Mouse (Mus musculus) adrenal gland, adult 18-20 months (tissue): ENCODE measurements at regions not wholly inside any gene's neighbourhood (a gene's known extent, or its start where the extent isn't known, plus 50 kb on each side); places are given as distances from the start of the nearest gene placed in this dataset.

ENCODE experiments used
- DNase-seq, 2 experiments: peaks; one replicate each; pipeline ENCODE4 v3.0.0; 2021 to 2022; ENCODE audit warnings: low spot score in 2 of 2
- microRNA-seq, 2 experiments: library from miRNA; unstranded; fragments of <30 nt; microRNA quantifications; one replicate each; pipeline ENCODE4 v1.2.0; 2021; ENCODE audit warnings: borderline number of aligned reads in 2 of 2

GRCm38 (mm10) chr4:152674140-152674539, 196.5 kb upstream of the Kcnab2 start:
- DNase-seq: no peak

DNA sequence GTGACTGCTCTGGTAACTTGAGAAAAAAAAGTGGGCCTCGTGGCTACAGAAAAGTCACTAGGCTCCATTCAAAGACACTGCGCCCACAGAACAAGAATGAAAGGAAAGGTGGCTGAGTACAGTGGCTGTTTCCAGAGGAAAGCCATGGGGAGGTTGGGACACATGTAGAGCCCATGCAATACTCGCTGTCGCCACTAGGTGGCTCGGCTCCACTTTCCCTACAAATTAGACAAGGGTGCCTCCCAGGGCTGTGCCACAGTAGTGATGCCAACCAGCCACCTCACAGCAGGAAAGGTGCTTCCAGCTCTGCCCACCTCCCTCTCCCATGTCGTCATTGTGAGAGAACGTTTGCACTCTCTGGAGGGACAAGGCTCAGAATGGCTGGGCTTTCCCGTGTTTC, 185.8 kb upstream of the Kcnab2 start:
- peak; percentile 23 to 35 for DNase-seq

DNA sequence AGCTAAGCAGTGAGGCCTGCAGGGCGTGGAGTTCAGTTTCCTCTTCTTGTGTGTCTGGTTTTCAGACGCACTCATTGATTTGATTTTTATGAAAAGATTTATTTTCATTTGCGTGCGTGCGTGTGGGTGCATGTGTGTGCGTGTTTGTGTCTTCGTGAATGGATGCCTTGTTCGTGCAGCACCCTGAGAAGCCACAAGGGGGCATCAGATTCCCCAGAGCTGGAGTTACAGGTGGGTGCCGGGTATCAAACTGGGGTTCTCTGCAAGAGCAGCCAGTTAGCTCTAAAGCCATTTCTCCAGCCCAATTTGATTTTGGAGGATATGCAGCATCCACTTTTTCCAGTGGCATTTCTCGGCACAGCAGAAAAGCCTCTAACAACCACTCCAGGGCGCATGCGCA, 185.4 kb upstream of the Kcnab2 start:
- no peak for DNase-seq

DNA sequence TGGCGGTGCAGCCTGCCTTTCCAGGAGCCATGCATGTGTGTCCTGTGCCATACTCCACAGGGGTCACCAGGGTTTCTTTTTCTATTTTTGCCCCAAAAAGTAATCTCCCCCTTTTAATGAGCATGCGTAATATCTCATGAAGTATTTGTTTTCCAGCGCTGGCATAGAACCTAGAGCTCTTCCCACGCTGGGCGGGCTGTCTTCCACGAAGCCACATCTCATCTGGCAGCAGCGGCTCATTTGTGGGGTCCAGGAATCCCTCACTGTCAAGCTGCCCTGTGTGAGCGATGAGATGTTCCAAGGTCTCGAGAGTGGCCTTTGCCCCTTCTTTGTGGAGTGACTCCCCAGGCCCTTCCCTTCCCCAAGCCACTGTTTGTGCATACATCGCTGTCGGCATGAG, 184.8 kb upstream of the Kcnab2 start:
- DNase-seq: no peak

DNA sequence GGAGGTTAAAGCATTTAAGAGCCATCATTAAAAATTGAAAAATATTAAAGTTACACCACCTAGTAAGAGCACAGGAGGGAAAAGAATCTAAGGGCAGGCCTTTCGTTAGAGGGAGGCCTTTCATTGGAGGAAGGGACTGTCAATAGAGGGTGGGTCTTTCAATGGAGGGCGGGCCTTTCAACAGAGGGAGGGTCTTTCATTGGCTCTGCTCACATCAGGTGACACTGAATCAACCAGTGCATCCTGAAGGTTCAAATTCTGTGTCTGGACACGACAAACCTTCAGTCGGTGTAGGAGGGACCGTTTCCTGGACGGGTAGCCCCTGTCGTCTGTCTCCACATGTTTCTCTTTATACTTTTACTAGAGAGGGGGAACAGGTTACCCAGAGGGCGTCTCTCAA, 172.5 kb upstream of the Kcnab2 start:
- no peak for DNase-seq

DNA sequence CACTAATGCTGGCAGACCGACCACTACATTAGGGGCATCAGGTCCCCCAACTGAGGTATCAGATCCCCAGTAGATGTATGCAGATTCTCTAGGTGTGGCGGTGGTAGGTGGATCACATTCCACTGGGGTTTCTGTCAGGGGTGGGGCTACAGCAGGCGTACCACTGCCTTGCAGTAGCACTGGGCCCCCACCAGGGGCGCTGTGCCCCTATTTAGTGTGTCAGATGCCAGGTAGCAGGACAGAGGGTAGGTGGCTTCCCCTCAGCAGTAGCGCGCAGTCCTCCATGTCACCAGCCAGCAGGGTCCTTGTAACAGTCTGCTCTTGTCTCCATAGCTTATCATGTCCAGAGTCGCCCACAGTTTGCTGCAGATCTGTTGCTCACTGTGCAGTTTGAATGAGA, 169.9 kb upstream of the Kcnab2 start:
- peak in 1 of 2 experiments; percentile 30 for DNase-seq

DNA sequence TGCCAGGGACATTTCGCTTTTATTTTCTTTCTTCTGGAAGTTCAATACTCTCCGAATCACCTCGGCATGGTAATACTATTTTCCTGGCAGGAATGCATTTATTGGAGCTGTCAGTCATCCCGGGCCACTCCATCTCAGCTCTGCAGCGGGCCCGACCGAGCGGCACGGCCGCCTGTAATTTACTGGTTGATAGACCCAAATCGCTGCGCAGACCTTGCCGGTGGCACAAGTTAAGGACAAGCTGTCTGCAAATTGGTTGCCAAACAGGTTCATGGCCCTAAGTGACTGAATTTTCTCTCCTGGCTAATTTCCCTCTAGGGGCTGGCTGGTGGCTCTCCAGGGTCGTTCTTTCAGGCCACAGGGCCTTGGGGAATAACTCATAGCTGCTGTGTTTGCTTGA, 169.4 kb upstream of the Kcnab2 start:
- no peak for DNase-seq

DNA sequence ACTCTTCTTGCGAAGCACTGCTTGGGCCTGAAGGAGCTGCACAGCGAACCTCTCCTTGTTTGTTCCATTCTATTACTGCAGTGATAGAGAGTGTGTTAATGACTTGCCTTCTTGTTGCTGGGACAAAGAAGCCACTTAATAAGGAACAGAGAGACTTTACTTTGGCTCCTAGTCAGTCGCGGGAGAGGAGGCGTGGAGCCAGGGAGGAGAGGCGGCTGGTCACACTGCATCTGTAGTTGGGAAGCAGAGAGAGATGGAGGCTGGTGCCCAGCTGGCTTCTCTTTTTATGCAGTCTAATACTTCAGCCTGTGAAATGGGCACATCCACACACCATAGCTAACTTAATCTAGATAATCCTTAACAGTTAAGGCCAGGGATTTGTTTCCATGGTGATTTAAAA, 159.4 kb upstream of the Kcnab2 start:
- DNase-seq: no peak

GRCm38 (mm10) chr4:152633896-152634295, 156.2 kb upstream of the Kcnab2 start:
- no peak for DNase-seq

DNA sequence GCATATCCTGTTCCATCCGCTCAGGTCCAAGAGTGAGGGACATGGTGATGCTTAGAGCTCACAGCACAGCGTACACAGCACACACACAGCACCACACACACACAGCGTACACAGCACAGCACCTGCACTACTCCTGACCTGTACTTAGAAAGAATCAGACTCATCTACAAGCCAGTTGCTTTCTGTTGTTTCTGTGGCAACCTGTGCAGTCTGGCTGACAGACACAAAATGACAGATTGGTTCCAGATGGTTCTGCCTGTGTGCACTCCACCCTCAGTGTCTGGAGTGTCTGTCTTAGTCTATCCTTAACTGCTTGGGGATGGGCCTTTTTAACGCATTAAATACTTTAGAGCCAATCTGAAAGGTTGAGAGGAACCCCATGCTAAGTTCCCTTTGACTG, 150.4 kb upstream of the Kcnab2 start:
- DNase-seq: no peak

DNA sequence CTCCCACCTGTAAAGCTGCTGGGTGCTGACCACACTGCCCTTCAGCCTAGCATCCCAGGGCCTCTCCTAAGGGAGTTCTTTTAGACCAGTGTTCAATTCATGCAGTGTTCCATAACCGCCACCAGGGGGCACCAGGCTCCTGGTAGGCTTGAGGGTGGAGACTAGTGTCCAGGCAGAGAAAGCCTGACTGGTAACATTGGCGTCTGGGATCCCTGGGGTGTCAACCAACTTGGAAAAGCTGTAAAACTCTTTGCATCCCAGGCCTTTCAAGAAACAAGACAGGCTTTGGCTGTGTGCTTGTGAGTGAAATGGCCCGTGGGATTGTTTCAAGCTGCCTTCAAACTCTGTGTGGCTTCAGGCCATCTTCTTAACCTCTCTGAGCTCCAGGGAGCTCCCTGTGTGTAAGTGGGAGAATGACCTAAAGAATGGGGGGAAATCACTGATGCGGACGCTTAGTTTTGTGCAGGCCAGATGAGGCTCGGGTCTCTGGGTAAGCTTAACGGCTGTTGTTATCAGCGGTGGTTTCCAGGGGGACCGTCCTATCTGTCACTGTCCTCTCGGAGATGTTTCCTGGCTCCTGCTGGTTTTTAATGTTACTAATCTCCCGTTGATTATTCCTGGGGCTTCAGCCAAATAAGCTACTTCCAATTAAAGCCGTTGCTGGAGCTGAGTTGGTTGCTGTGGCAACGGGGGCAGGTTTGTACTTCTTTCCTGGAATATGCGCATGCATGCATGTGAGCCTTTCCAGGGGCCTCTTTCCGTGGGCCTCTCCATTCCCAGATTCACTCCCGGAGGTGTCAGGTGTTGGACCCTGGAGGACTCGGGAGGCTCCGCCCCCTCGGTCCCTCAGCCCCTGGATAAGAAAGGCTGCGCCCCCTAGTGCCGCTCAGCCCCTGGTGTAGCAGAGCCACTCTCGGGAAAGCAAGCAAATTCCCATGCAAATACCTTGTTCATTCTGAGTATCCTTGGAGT, 147.6 kb upstream of the Kcnab2 start:
- DNase-seq: peak; percentile 53 to 56

DNA sequence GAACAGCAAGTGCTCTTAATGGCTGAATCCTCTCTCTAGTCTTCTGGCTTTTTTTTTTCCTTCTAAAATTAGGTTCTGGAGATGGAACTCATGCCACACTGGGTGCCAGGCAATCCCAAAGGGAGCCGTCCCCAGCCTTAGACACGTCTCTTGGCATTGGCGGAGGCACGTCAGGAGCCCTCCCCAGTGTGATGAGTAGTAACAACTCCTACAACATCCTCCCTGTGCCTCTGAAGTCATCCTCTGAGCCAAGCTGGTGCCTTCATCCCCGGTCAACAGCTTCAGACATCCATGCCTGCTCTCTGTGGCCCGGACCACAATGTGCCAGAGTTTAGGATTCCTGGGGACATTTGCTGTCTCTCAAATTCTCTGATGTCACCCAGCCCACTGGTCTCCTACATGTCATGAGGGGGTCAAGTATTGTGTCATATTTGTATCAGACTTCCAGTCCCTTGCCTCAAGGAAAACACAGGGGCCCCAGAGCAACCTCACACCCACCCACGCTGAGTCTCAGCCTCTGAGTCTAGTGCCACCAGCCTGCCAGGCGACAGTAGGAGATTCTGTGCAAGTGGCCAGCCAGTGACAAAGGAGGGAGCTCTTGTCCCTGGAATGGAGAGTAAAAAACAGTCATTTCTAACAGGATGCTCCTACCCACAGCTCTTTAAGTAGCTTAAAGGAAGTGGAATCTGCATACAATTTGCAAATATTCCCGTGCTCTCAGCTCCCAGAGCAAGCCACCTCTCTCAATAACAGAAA, 144.5 kb upstream of the Kcnab2 start:
- no peak for DNase-seq

DNA sequence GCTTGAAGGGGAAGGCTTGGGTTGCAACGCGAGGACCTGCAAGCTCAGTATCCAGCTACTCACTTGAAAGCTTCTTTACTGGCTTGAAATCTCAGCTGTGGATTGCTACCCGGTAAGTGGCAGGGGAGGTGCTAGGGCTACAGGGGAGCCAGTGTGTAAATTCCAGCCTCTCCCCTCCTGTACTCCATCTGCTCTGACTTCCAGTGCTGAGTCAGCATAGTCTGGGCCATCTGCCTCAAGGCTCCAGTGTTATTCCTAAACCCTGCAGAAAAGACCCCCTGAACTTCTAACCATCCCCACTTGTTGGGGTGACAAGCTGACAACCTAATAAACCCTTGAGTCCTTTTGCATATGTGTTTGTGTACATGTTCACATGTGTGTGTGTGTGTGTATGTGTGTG, 140.0 kb upstream of the Kcnab2 start:
- DNase-seq: no peak

DNA sequence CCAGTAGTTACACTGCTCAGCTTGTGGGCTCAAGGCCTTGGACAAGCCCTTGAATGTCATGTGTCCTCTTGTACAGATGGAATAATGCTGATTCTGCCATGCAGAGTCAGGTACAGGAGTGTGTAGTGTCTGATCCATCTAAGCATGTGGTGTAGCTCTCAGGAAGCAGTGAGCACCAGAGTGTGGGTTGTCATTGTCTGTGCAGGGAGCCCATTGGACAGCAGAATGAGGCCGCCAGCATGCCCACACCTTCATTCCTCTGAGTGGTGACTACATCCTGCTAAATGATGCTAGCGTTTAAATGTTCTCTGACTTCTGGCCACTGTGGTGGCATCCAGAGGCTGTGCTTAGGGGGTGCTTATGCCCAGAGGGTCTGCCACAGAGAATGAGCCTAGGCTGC, 137.5 kb upstream of the Kcnab2 start:
- DNase-seq: no peak

- DNase-seq: no peak
These were observed 136.9 kb upstream of the Kcnab2 start for GRCm38 (mm10) chr4:152614356-152615100.

Small RNA genes in the stretch of these regions (microRNA-seq; reads per million reads assigned to microRNA genes)
- gene Gm25779: 0 reads per million in 2 experiments
